Mouse (Mus musculus) lung, postnatal 0 days (tissue): ENCODE measurements at regions not wholly inside any gene's neighbourhood (a gene's known extent, or its start where the extent isn't known, plus 50 kb on each side); places are given as distances from the start of the nearest gene placed in this dataset.

Experiments
- CTCF ChIP-seq: IDR thresholded peaks from 2 replicates; pipeline ENCODE4 v1.5.1; 2016; ENCODE audit warnings: antibody characterized with exemption, mild to moderate bottlenecking
- EP300 ChIP-seq: IDR thresholded peaks from 2 replicates; pipeline ENCODE4 v1.6.1; 2016; ENCODE audit warnings: antibody characterized with exemption, mild to moderate bottlenecking, control low read depth

DNA sequence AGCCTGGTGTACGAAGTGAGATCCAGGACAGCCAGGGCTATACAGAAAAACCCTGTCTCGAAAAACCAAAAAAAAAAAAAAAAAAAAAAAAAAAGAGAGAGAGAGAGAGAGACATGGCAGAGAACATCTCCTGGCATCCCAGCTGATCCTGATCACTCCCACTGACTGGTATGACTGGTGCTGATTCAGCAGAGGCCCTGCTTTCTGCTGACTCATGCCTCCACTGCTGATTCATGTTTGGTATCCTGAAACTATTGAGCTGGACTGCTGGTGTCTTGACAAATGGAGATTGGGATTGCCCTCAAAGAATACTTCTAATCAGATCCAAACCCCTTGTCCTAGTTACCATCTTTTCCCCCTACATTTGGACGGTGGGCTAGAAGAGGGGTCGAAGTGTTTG lies 101.9 kb downstream of the Nhlrc3 start:
- no peak for TF ChIP-seq CTCF
- no peak for TF ChIP-seq EP300
